Mouse (Mus musculus) forebrain, embryonic 14.5 days (tissue): ENCODE results near the gene Cyct. TPM values are rescaled to one million over a fixed set of nuclear protein-coding genes. Genes with fewer than 3 reads are reported as not detected.

Source experiments
- ATAC-seq: fragments of 200-750 bp; cut with Nextera tagmentation; 2 replicates; pipeline ENCODE4 v1.8.0; 2017; ENCODE audit warnings: mild to moderate bottlenecking, moderate library complexity
- DNase-seq: peaks from one replicate; pipeline ENCODE4 v3.0.0-alpha.2; 2015; ENCODE audit warnings: low spot score
- H3K27ac ChIP-seq: fragments of 300-500 bp; sonication (generic); 2 replicates; pipeline ENCODE4 v1.5.1; 2014; ENCODE audit warnings: low read depth, mild to moderate bottlenecking, control low read depth, low read length, moderate library complexity
- H3K27me3 ChIP-seq: fragments of 300-500 bp; sonication (generic); replicated peaks from 2 replicates; pipeline ENCODE4 v1.6.1; 2014; ENCODE audit warnings: low read length, control low read depth, mixed read lengths; ENCODE audit not compliant: control insufficient read depth, insufficient read depth
- H3K36me3 ChIP-seq: fragments of 300-500 bp; sonication (generic); 2 replicates; pipeline ENCODE4 v1.6.1; 2014; ENCODE audit warnings: low read length, control low read depth; ENCODE audit not compliant: control insufficient read depth, insufficient read depth
- H3K4me1 ChIP-seq: fragments of 300-500 bp; sonication (generic); 2 replicates; pipeline ENCODE4 v1.6.1; 2014; ENCODE audit warnings: antibody characterized with exemption, low read length, control low read depth; ENCODE audit not compliant: control insufficient read depth, insufficient read depth
- H3K4me2 ChIP-seq: fragments of 300-500 bp; sonication (generic); 2 replicates; pipeline ENCODE4 v1.6.1; 2014; ENCODE audit warnings: mild to moderate bottlenecking, control low read depth, low read length
- H3K4me3 ChIP-seq: fragments of 300-500 bp; sonication (generic); 2 replicates; pipeline ENCODE4 v1.5.1; 2014; ENCODE audit warnings: low read depth, low read length, control low read depth
- H3K9ac ChIP-seq: fragments of 300-500 bp; sonication (generic); 2 replicates; pipeline ENCODE4 v1.6.1; 2014; ENCODE audit warnings: mild to moderate bottlenecking, low read length, control low read depth, moderate library complexity
- H3K9me3 ChIP-seq: fragments of 300-500 bp; sonication (generic); replicated peaks from 2 replicates; pipeline ENCODE4 v1.6.1; 2016; ENCODE audit warnings: low read length, control low read depth, mixed read lengths; ENCODE audit not compliant: control insufficient read depth
- WGBS: fragments of 180-500 bp; shearing (Covaris S2); extraction: QIAGEN DNeasy Blood & Tissue Kit; methylation state at CpG from one replicate; pipeline ENCODE4 v1.1.7; 2014; 5-methylcytosine and 5-hydroxymethylcytosine counted together
- microRNA-seq: library from miRNA; unstranded; fragments of <30 nt; microRNA quantifications from one replicate; pipeline ENCODE4, GENCODE M21; 2016
- polyA plus RNA-seq: library from polyadenylated mRNA; unstranded; fragments of >200 nt; fragmentation: Nextera tagmentation; extraction: Ambion mirVana; gene quantifications from 2 replicates; pipeline ENCODE4 v1.2.1, GENCODE M21; 2014

The Cyct gene
- polyA plus RNA-seq, 1 experiment from 2014 or later: not detected

- H3K27me3 ChIP-seq: no peaks in the 10 kb centered on the region
- DNase-seq (no peak), ATAC-seq (no peak)
- no peaks in the 10 kb centered on the region for H3K36me3 ChIP-seq
- no peaks in the 10 kb centered on the region for H3K9me3 ChIP-seq
- no peak overlapping the region for H3K27ac ChIP-seq
- 85% methylated on average over 21 of the region's 21 CpGs for WGBS
- no peak overlapping the region for H3K4me3 ChIP-seq
- no peak overlapping the region for H3K4me2 ChIP-seq
- H3K9ac ChIP-seq: no peak overlapping the region
- no peaks in the 10 kb centered on the region for H3K4me1 ChIP-seq
These were observed 36.9 kb downstream of the Cyct start for GRCm38 (mm10) chr2:76323185-76323875.

DNA sequence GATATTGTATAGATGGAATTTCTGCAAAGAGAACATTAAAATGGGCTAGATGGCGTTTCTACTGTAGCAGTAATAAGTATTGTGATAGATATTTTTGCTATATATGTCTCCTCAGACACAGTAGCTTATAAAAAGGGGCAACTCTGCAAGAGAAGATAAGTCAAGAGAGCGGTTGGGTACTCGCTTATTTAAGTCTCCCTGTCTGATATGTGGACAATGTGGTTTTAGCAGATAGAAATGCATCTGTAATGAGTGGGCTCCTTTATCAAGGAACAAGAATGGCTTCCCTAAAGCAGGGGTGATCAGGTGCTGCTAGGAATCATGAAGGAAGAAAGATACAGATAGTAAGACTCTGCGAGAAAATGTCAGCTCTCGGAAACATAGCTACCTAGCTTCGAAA lies 39.9 kb downstream of the Cyct start:
- H3K9ac ChIP-seq: no peak overlapping the region
- H3K9me3 ChIP-seq: no peaks in the 10 kb centered on the region
- DNase-seq (no peak), ATAC-seq (no peak)
- no peaks in the 10 kb centered on the region for H3K4me1 ChIP-seq
- H3K27me3 ChIP-seq: no peaks in the 10 kb centered on the region
- no peak overlapping the region for H3K4me2 ChIP-seq
- WGBS: 77% methylated on average over 6 of the region's 6 CpGs
- H3K4me3 ChIP-seq: no peak overlapping the region
- no peaks in the 10 kb centered on the region for H3K36me3 ChIP-seq
- no peak overlapping the region for H3K27ac ChIP-seq

DNA sequence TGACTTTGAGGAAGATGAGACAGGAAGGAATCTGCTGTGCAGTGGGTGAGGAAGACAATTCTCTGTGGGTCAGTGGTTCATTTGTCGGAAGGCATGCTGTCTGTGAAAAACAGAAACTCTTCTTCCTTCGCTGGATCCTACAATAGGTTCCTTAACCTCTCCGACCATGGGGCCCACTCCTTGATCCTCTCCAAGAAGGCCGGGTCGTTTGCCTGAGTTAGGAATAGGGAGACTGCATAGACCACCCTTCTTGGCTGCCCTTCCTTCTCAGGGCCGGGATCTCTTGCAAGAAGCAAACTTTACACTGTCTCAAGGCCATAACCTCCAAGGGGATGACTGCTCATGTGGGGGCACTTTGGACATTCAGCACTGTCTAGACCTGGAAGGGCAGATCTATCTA lies 41.0 kb downstream of the Cyct start:
- Histone ChIP-seq H3K9me3 (no peaks in the 10 kb centered on the region), H3K27me3 (no peaks in the 10 kb centered on the region), H3K27ac (no peak overlapping the region), H3K36me3 (no peaks in the 10 kb centered on the region), H3K4me1 (no peaks in the 10 kb centered on the region), H3K4me2 (no peak overlapping the region), H3K9ac (no peak overlapping the region), H3K4me3 (no peak overlapping the region)
- DNase-seq (no peak), ATAC-seq (no peak)
- 88% methylated on average over 6 of the region's 6 CpGs for WGBS

Small RNAs within 50 kb of the gene (microRNA-seq; reads per million reads assigned to microRNA genes)
- not detected for gene Gm44337

Other genes starting within 250 kb of the Cyct start
- 0.14 and 0.19 TPM in 2 replicates for gene Pde11a, start 21.7 kb downstream of the Cyct start, polyA plus RNA-seq
- 18.2 and 19.1 TPM in 2 replicates for gene Rbm45, start 9.5 kb upstream of the Cyct start, polyA plus RNA-seq
- gene Osbpl6, start 46.1 kb upstream of the Cyct start, polyA plus RNA-seq: 12.1 and 17.7 TPM in 2 replicates